Mouse (Mus musculus) kidney, adult 2 months (tissue): Measurements from ENCODE around the gene Nhlrc4. TPM values are rescaled to one million over a fixed set of nuclear protein-coding genes. Genes with fewer than 3 reads are reported as not detected.
A peak's percentile ranks its signal among the peaks of the same experiment; 100 is the strongest.

Experiments used
- DNase-seq: peaks from one replicate; pipeline ENCODE4 v3.0.0; 2021
- H3K27ac ChIP-seq: fragments of 200-500 bp; 2 replicates; pipeline ENCODE4 v1.5.1; 2012; ENCODE audit warnings: low read depth, low read length, control low read depth, inconsistent platforms; ENCODE audit not compliant: insufficient read depth
- H3K27me3 ChIP-seq: fragments of 200-500 bp; replicated peaks from 2 replicates; pipeline ENCODE4 v1.6.1; 2012; ENCODE audit warnings: mild to moderate bottlenecking, moderate library complexity, low read length, inconsistent platforms; ENCODE audit not compliant: control insufficient read depth, insufficient read depth
- H3K36me3 ChIP-seq: fragments of 200-500 bp; 2 replicates; pipeline ENCODE4 v1.6.1; 2012; ENCODE audit warnings: mild to moderate bottlenecking, moderate library complexity, low read length, inconsistent platforms; ENCODE audit not compliant: control insufficient read depth, insufficient read depth
- H3K4me1 ChIP-seq: fragments of 200-500 bp; 2 replicates; pipeline ENCODE4 v1.6.1; 2011; ENCODE audit warnings: low read length; ENCODE audit not compliant: control insufficient read depth, insufficient read depth
- H3K4me3 ChIP-seq: fragments of 200-500 bp; 2 replicates; pipeline ENCODE4 v1.5.1; 2011; ENCODE audit warnings: mild to moderate bottlenecking, low read depth, low read length, control low read depth; ENCODE audit not compliant: insufficient read depth
- CTCF ChIP-seq: fragments of 200-500 bp; conservative IDR thresholded peaks from 2 replicates; pipeline ENCODE4 v1.5.1; 2011; ENCODE audit warnings: low read depth, mild to moderate bottlenecking, control low read depth, low read length, moderate library complexity, mixed read lengths; ENCODE audit not compliant: insufficient read depth, insufficient read length
- POLR2A ChIP-seq: fragments of 200-500 bp; IDR thresholded peaks from one replicate; pipeline ENCODE4 v1.6.1; 2011; ENCODE audit warnings: low read depth, low read length, control low read depth
- WGBS: fragments of 180-500 bp; shearing (Covaris S2); methylation state at CpG from one replicate; pipeline ENCODE4 v1.1.7; 2018; 5-methylcytosine and 5-hydroxymethylcytosine counted together
- polyA plus RNA-seq: library from polyadenylated mRNA; depleted of rRNA; stranded (reverse); fragments of >200 nt; gene quantifications from 2 replicates; pipeline ENCODE4 v1.2.3, GENCODE M21; 2012; rRNA removed

The Nhlrc4 gene
- polyA plus RNA-seq, 1 experiment = 16.0 TPM

- Histone ChIP-seq H3K4me3 (peak overlapping the region; percentile 20; the same call in 1 of the 2 replicates), H3K4me1 (peaks cover 25% of the 10 kb centered on the region), H3K36me3 (no peaks in the 10 kb centered on the region), H3K27ac (peak overlapping the region; percentile 86), H3K27me3 (no peaks in the 10 kb centered on the region)
- peak; percentile 54 for DNase-seq
- TF ChIP-seq POLR2A (no peak), CTCF (no peak)
- 47% methylated on average over 14 of the region's 14 CpGs for WGBS
Measured at GRCm38 (mm10) chr17:25913186-25913876, 31.4 kb downstream of the Nhlrc4 start.

GRCm38 (mm10) chr17:25911816-25912215 is 32.9 kb downstream of the Nhlrc4 start:
- Histone ChIP-seq H3K36me3 (no peaks in the 10 kb centered on the region), H3K27me3 (no peaks in the 10 kb centered on the region), H3K4me1 (peaks cover 25% of the 10 kb centered on the region), H3K4me3 (no peak overlapping the region), H3K27ac (no peak overlapping the region)
- WGBS = 64% methylated on average over 4 of the region's 4 CpGs
- DNase-seq = peak; percentile 63
- TF ChIP-seq CTCF (no peak), POLR2A (no peak)

- H3K27me3 ChIP-seq = no peaks in the 10 kb centered on the region
- no peak for TF ChIP-seq CTCF
- TF ChIP-seq POLR2A = no peak
- WGBS = 82% methylated on average over 2 of the region's 2 CpGs
- no peaks in the 10 kb centered on the region for H3K36me3 ChIP-seq
- no peak for DNase-seq
- peaks cover 10% of the 10 kb centered on the region for H3K4me1 ChIP-seq
- H3K27ac ChIP-seq = no peak overlapping the region
- H3K4me3 ChIP-seq = no peak overlapping the region
Measured at GRCm38 (mm10) chr17:25907640-25908039, 37.1 kb downstream of the Nhlrc4 start.

- Histone ChIP-seq H3K27me3 (no peaks in the 10 kb centered on the region), H3K36me3 (no peaks in the 10 kb centered on the region), H3K27ac (no peak overlapping the region), H3K4me1 (no peaks in the 10 kb centered on the region), H3K4me3 (no peak overlapping the region)
- TF ChIP-seq CTCF = no peak
- no peak for TF ChIP-seq POLR2A
- DNase-seq = no peak
- WGBS = 90% methylated on average over 3 of the region's 3 CpGs
Measured at GRCm38 (mm10) chr17:25903061-25903460, 41.7 kb downstream of the Nhlrc4 start.

- no peaks in the 10 kb centered on the region for H3K27me3 ChIP-seq
- no peaks in the 10 kb centered on the region; the same call in 1 of the 2 replicates for H3K4me1 ChIP-seq
- DNase-seq = no peak
- no peak overlapping the region for H3K27ac ChIP-seq
- H3K4me3 ChIP-seq = no peak overlapping the region
- H3K36me3 ChIP-seq = no peaks in the 10 kb centered on the region
- TF ChIP-seq CTCF (no peak), POLR2A (no peak)
- WGBS = 100% methylated on average over 1 of the region's 1 CpGs
Measured at GRCm38 (mm10) chr17:25900193-25900592, 44.6 kb downstream of the Nhlrc4 start.

- Histone ChIP-seq H3K4me3 (no peak overlapping the region), H3K36me3 (no peaks in the 10 kb centered on the region), H3K4me1 (no peaks in the 10 kb centered on the region; the same call in 1 of the 2 replicates), H3K27me3 (no peaks in the 10 kb centered on the region), H3K27ac (no peak overlapping the region)
- TF ChIP-seq CTCF = no peak
- TF ChIP-seq POLR2A = no peak
- 58% methylated on average over 12 of the region's 12 CpGs for WGBS
- DNase-seq = no peak
Measured at GRCm38 (mm10) chr17:25895891-25896290, 48.9 kb downstream of the Nhlrc4 start.

GRCm38 (mm10) chr17:25895415-25895814 is 49.3 kb downstream of the Nhlrc4 start:
- Histone ChIP-seq H3K4me3 (no peak overlapping the region), H3K4me1 (no peaks in the 10 kb centered on the region; the same call in 1 of the 2 replicates), H3K27ac (no peak overlapping the region), H3K27me3 (no peaks in the 10 kb centered on the region), H3K36me3 (no peaks in the 10 kb centered on the region)
- 9% methylated on average over 2 of the region's 2 CpGs for WGBS
- TF ChIP-seq CTCF (peak; percentile 27), POLR2A (no peak)
- peak; percentile 65 for DNase-seq

GRCm38 (mm10) chr17:25893975-25894617 is 50.7 kb downstream of the Nhlrc4 start:
- Histone ChIP-seq H3K27me3 (no peaks in the 10 kb centered on the region), H3K27ac (no peak overlapping the region), H3K36me3 (no peaks in the 10 kb centered on the region), H3K4me3 (no peak overlapping the region), H3K4me1 (no peaks in the 10 kb centered on the region; the same call in 1 of the 2 replicates)
- 41% methylated on average over 2 of the region's 2 CpGs for WGBS
- TF ChIP-seq CTCF (peak; percentile 99; the same call in 1 of the 2 replicates), POLR2A (no peak)
- DNase-seq = peak; percentile 79

Other genes with a start within 250 kb of the Nhlrc4 start
- gene Gng13, start 227.8 kb downstream of the Nhlrc4 start, polyA plus RNA-seq = not detected in 2 replicates
- 0.75 and 1.5 TPM in 2 replicates for gene Chtf18, start 217.5 kb downstream of the Nhlrc4 start, polyA plus RNA-seq
- 20.7 and 26.4 TPM in 2 replicates for gene Rpusd1, start 217.3 kb downstream of the Nhlrc4 start, polyA plus RNA-seq
- gene Mslnl, start 208.9 kb downstream of the Nhlrc4 start, polyA plus RNA-seq = 0.10 TPM in 1 of 2 replicates, not detected in the other
- 3.3 and 3.9 TPM in 2 replicates for gene Msln, start 190.6 kb downstream of the Nhlrc4 start, polyA plus RNA-seq
- gene Narfl, start 171.2 kb downstream of the Nhlrc4 start, polyA plus RNA-seq = 47.5 and 50.5 TPM in 2 replicates
- 58.9 and 62.8 TPM in 2 replicates for gene Haghl, start 159.3 kb downstream of the Nhlrc4 start, polyA plus RNA-seq
- gene Ccdc78, start 158.4 kb downstream of the Nhlrc4 start, polyA plus RNA-seq = 0.06 and 0.12 TPM in 2 replicates
- 152 and 158 TPM in 2 replicates for gene Fam173a, start 152.1 kb downstream of the Nhlrc4 start, polyA plus RNA-seq
- 0.64 TPM in 1 of 2 replicates, not detected in the other for gene AC134908.4, start 149.3 kb downstream of the Nhlrc4 start, polyA plus RNA-seq
- 50.1 and 61.3 TPM in 2 replicates for gene Metrn, start 147.8 kb downstream of the Nhlrc4 start, polyA plus RNA-seq
- 3.6 TPM in 2 replicates for gene Fbxl16, start 135.9 kb downstream of the Nhlrc4 start, polyA plus RNA-seq
- 34.9 and 42.1 TPM in 2 replicates for gene Wdr24, start 121.3 kb downstream of the Nhlrc4 start, polyA plus RNA-seq
- gene Jmjd8, start 116.1 kb downstream of the Nhlrc4 start, polyA plus RNA-seq = 132 and 139 TPM in 2 replicates
- 140 and 144 TPM in 2 replicates for gene Stub1, start 111.6 kb downstream of the Nhlrc4 start, polyA plus RNA-seq
- 9.2 and 13.9 TPM in 2 replicates for gene Rhbdl1, start 107.7 kb downstream of the Nhlrc4 start, polyA plus RNA-seq
- 26.3 and 50.3 TPM in 2 replicates for gene Gm20683, start 103.2 kb downstream of the Nhlrc4 start, polyA plus RNA-seq
- 133 and 147 TPM in 2 replicates for gene Rhot2, start 100.1 kb downstream of the Nhlrc4 start, polyA plus RNA-seq
- 23.8 and 25.5 TPM in 2 replicates for gene Wdr90, start 83.5 kb downstream of the Nhlrc4 start, polyA plus RNA-seq
- gene Mcrip2, start 76.2 kb downstream of the Nhlrc4 start, polyA plus RNA-seq = 258 and 286 TPM in 2 replicates
- 509 and 656 TPM in 2 replicates for gene Mettl26, start 69.9 kb downstream of the Nhlrc4 start, polyA plus RNA-seq
- gene Wfikkn1, start 64.1 kb downstream of the Nhlrc4 start, polyA plus RNA-seq = 0.31 and 0.42 TPM in 2 replicates
- gene Rab40c, start 25.2 kb downstream of the Nhlrc4 start, polyA plus RNA-seq = 31.3 and 34.8 TPM in 2 replicates
- 236 and 270 TPM in 2 replicates for gene Pigq, start within 50 bp of the Nhlrc4 start, polyA plus RNA-seq
- 7.2 and 8.3 TPM in 2 replicates for gene A930017K11Rik, start 7.6 kb upstream of the Nhlrc4 start, polyA plus RNA-seq
- 24.0 and 31.6 TPM in 2 replicates for gene Capn15, start 40.8 kb upstream of the Nhlrc4 start, polyA plus RNA-seq
- gene Rab11fip3, start 124.6 kb upstream of the Nhlrc4 start, polyA plus RNA-seq = 454 and 517 TPM in 2 replicates
- 63.0 and 74.9 TPM in 2 replicates for gene Decr2, start 145.4 kb upstream of the Nhlrc4 start, polyA plus RNA-seq
- gene Nme4, start 150.6 kb upstream of the Nhlrc4 start, polyA plus RNA-seq = 36.2 and 45.6 TPM in 2 replicates
- 431 and 538 TPM in 2 replicates for gene Tmem8, start 168.3 kb upstream of the Nhlrc4 start, polyA plus RNA-seq
- gene Mrpl28, start 178.5 kb upstream of the Nhlrc4 start, polyA plus RNA-seq = 130 and 137 TPM in 2 replicates
- 16.3 and 18.5 TPM in 2 replicates for gene Axin1, start 193.7 kb upstream of the Nhlrc4 start, polyA plus RNA-seq